Mouse (Mus musculus) T-cell, adult 66 days (primary cell): ENCODE results near the gene Acp1. TPM values are rescaled to one million over a fixed set of nuclear protein-coding genes. Genes with fewer than 3 reads are reported as not detected.

Experiments
- total RNA-seq, 2 experiments: library from RNA; stranded (reverse); gene quantifications; 3 replicates in 1 of 2; 4 replicates in 1 of 2; pipeline ENCODE4 v1.2.4; 2023

Acp1 gene
- total RNA-seq = 10 to 100 TPM; 23.8 to 26.0 TPM

DNA sequence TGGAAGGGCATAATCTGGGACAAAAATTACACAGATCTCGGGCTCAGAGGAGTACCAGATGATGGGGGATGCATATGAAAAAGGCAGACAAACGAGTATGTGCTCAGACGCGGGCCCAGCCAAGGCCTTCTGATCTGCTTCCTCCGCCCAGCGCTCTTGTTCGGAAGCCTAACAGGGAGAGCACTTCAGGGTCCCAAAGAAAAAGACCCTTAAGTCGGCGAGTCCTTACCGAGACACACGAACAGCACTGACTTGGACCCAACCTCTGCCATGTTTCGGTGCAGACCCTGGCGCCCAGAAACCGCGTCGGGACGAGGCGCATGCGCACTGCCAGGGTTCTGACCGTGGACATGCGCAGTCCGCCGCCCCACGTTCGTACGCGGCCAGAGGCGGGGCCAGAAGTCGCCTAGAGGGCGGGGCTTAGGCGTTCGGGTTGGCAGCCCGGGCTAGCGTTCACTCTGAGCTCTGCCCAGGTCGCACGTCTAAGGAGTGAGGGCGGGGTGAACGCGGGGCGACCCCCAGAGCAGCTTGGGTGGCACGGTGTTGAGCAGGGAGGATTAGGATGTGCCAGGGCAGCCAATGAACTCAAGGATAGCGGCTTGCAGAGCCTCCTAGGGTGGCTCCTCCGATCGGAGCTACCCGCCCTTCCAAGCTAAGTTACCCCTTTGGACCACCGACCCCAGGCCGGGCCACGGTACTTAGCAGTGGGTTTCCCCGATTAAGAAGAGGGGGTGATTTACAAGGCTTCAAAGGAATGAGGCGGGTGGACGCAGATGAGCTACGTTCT, at the start of gene Acp1, which contains the start of gene Sh3yl1:
Gene Acp1, minus strand, starts transcription at position 329 of the 787 bp plus-strand sequence.
Gene Sh3yl1, plus strand, starts transcription at position 408 of the 787 bp plus-strand sequence.

GRCm38 (mm10) chr12:30883986-30884621, 27.3 kb downstream of the Acp1 start, which contains the start of gene Alkal2:
Alkal2 (plus strand) TSS chr12:30884322.

Other genes with a start within 250 kb of the Acp1 start
- not detected for gene Alkal2, start 27.3 kb downstream of the Acp1 start, total RNA-seq
- 1 to 10 TPM; 1.0 to 2.2 TPM for gene Sh3yl1, start 79 bp upstream of the Acp1 start, total RNA-seq
- gene Fam110c, start 162.3 kb upstream of the Acp1 start, total RNA-seq = not detected